Mouse (Mus musculus) C2C12 (cell line): ENCODE results near the gene Xpot. TPM values are rescaled to one million over a fixed set of nuclear protein-coding genes. Genes with fewer than 3 reads are reported as not detected.
A peak's percentile ranks its signal among the peaks of the same experiment; 100 is the strongest.

ENCODE experiments used
- H3K27me3 ChIP-seq: one replicate; pipeline ENCODE4 v1.6.1; 2011; ENCODE audit not compliant: control insufficient read depth, insufficient read depth, insufficient read length
- H3K36me3 ChIP-seq: one replicate; pipeline ENCODE4 v1.6.1; 2011; ENCODE audit not compliant: control insufficient read depth, insufficient read depth
- H3K4me3 ChIP-seq: one replicate; pipeline ENCODE4 v1.5.1; 2011; ENCODE audit warnings: mild to moderate bottlenecking, control low read depth; ENCODE audit not compliant: poor library complexity, insufficient read depth, severe bottlenecking
- H3K79me2 ChIP-seq: one replicate; pipeline ENCODE4 v1.6.1; 2011; ENCODE audit not compliant: control insufficient read depth, insufficient read depth
- H3K79me3 ChIP-seq: one replicate; pipeline ENCODE4 v1.6.1; 2011; ENCODE audit warnings: low read depth, control low read depth
- H3ac ChIP-seq: one replicate; pipeline ENCODE3; 2011; ENCODE audit warnings: low read depth; ENCODE audit not compliant: control insufficient read depth, insufficient read length
- CEBPB ChIP-seq: IDR thresholded peaks from one replicate; pipeline ENCODE4 v1.6.1; 2011; ENCODE audit warnings: low read depth, mild to moderate bottlenecking, control low read depth, moderate library complexity
- CTCF ChIP-seq: IDR thresholded peaks from one replicate; pipeline ENCODE4 v1.5.1; 2011; ENCODE audit not compliant: control insufficient read depth, insufficient read depth, insufficient read length
- FOSL1 ChIP-seq: IDR thresholded peaks from one replicate; pipeline ENCODE4 v1.8.0; 2011; ENCODE audit warnings: mild to moderate bottlenecking, low read length; ENCODE audit not compliant: poor library complexity, insufficient read depth, severe bottlenecking
- MAX ChIP-seq: IDR thresholded peaks from one replicate; pipeline ENCODE4 v1.6.1; 2011; ENCODE audit warnings: mild to moderate bottlenecking, control low read depth
- MYOD1 ChIP-seq: IDR thresholded peaks from one replicate; pipeline ENCODE4 v1.6.1; 2011; ENCODE audit warnings: low read depth; ENCODE audit not compliant: control insufficient read depth, insufficient read length
- MYOG ChIP-seq: IDR thresholded peaks from one replicate; pipeline ENCODE4 v1.6.1; 2011; ENCODE audit not compliant: control insufficient read depth, insufficient read length; ENCODE audit errors: extremely low read depth
- USF1 ChIP-seq: IDR thresholded peaks from one replicate; pipeline ENCODE4 v1.6.1; 2011; ENCODE audit warnings: low read depth, mild to moderate bottlenecking, control low read depth, moderate library complexity
- polyA plus RNA-seq: library from polyadenylated mRNA; unstranded; fragments of >200 nt; fragmentation: generic; extraction: Trizol; gene quantifications from one replicate; pipeline ENCODE4 v1.2.1, GENCODE M21; 2012; ENCODE audit warnings: missing spikeins

Xpot gene
- polyA plus RNA-seq, 1 experiment, result 50.6 TPM

DNA sequence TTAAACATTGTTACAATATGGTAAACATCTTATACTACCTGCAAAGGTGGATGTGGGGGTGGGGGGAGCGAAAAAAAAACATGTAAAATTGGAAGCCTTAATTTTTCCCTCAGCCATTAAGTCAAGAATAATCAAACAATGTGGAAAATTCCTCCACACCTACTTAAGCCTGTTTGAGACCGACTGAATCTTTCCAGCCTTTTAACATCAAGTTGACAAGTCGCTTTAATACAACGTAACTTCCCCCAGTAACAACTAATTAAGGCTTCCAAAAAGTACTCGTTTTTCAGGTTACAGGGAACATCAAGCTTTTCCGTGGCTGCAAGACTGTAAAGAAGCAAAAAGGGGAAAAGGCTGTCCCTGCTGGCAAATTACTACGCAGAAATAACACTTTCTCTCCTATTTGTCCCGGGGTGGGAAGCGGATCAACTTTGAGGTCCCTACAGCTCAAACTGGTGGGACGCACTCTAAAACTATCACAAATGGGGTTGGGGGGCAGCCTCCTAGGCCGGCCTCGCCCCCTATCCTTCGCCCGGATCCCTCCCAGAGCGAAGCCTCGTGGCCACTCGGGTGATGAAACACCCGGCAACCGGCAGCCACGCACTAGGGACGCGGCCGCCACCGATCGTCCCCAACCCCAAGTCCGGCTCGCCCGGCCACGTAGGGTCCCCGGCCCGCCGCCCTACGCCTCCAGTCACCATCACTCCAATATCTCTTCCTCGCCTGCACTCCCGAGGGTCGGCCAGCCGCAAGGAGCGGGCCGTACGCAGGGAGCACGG is 536 bp downstream of the Xpot start:
- no peaks in the 10 kb centered on the region for H3K27me3 ChIP-seq
- peaks cover 55% of the 10 kb centered on the region for H3K79me2 ChIP-seq
- H3ac ChIP-seq, result peak overlapping the region; percentile 82
- H3K36me3 ChIP-seq, result peaks cover 33% of the 10 kb centered on the region
- TF ChIP-seq CEBPB (peak; percentile 69), MAX (no peak), MYOG (no peak)
- H3K79me3 ChIP-seq, result peaks cover 39% of the 10 kb centered on the region
- H3K4me3 ChIP-seq, result peak overlapping the region; percentile 85

DNA sequence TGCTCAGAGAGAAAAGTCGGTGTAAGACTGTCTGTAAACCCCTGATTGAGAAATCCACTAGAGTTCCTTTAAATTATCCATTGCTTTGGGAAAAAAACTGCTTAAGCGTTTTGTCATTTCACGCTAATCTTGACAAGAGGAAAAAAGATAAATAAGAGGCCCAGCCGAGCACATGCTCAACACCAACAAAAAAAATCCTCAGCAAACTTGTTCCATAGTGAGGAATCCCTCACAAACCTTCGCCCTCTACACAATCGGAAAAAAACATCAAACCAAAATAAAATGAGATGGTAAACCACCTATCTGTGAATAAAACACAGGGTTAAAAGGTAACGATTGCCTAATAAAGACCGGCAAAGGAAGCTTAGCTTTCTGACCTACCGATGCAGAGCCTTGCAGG is 1.1 kb downstream of the Xpot start:
- Histone ChIP-seq H3K79me2 (peaks cover 61% of the 10 kb centered on the region), H3K79me3 (peaks cover 43% of the 10 kb centered on the region), H3K4me3 (peak overlapping the region; percentile 85), H3K27me3 (no peaks in the 10 kb centered on the region), H3K36me3 (peaks cover 39% of the 10 kb centered on the region), H3ac (peak overlapping the region; percentile 82)
- TF ChIP-seq MAX (no peak), USF1 (no peak), MYOG (no peak), CTCF (no peak), CEBPB (no peak), FOSL1 (no peak), MYOD1 (no peak)

DNA sequence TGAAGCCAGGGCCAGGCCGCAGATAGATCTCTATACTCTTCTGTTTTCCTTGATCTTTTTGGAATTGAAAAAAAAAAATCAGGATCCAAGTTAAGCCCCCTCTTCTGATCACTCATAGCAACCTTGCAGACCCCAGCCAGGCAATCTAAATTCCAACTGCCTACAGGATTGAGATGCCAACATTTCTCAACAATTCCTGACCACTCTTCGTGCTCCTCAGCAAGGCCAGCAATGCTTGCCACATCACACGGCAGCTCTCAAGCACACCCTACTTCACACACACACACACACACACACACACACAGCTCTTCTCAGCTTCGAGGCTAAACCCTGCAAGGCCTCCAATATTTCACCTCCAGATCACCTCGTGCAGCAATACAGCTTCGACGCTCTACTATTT is 2.5 kb downstream of the Xpot start:
- TF ChIP-seq FOSL1, result no peak
- no peak for TF ChIP-seq CTCF
- no peak for TF ChIP-seq MAX
- no peak for TF ChIP-seq CEBPB
- no peak for TF ChIP-seq MYOD1
- TF ChIP-seq MYOG, result no peak
- TF ChIP-seq USF1, result no peak
- H3ac ChIP-seq, result no peak overlapping the region
- H3K79me3 ChIP-seq, result peaks cover 45% of the 10 kb centered on the region
- H3K36me3 ChIP-seq, result peaks cover 53% of the 10 kb centered on the region
- peaks cover 70% of the 10 kb centered on the region for H3K79me2 ChIP-seq
- H3K27me3 ChIP-seq, result no peaks in the 10 kb centered on the region
- H3K4me3 ChIP-seq, result no peak overlapping the region

DNA sequence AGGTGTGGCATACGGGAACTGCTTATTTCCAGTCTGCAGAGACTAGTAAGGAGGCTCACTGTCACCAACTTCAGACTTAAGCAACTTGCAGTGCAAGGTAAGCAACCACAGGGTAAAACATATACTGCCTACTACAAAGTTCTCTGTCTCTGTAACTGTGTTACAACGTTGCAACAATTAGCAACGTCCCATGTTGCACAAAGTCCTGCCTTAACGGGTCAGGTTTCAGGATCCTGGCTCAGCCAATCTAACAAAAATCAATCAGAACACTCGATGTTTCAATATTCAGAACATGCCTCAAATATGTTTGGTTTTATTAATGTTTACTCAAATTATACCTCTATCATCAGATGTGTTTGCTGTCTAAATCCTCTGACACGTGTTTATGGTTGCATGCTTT is 3.7 kb downstream of the Xpot start:
- Histone ChIP-seq H3ac (no peak overlapping the region), H3K36me3 (peaks cover 65% of the 10 kb centered on the region), H3K79me2 (peaks cover 70% of the 10 kb centered on the region), H3K79me3 (peaks cover 45% of the 10 kb centered on the region), H3K4me3 (no peak overlapping the region), H3K27me3 (no peaks in the 10 kb centered on the region)
- TF ChIP-seq MYOG, result no peak
- no peak for TF ChIP-seq FOSL1

DNA sequence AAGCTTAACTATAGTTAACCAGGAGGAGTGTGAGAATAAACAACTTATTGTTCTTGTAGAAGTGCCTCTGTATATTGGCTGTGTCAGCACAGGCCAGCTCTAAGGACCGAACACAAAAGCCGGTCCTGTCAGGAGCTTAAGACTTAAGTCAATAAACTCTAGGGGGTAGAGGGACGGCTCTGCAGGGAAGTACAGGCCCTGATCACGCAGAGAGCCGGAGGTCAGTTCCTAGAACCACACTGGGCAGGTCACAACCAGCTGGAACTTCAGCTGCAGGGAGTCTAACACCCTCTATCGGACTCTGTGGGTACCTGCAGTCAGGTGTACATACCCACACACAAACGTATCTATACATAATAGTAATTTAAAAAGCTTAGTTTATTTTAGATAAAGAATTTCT is 10.2 kb downstream of the Xpot start:
- H3ac ChIP-seq, result no peak overlapping the region
- H3K36me3 ChIP-seq, result peaks cover 99% of the 10 kb centered on the region
- peaks cover 18% of the 10 kb centered on the region for H3K79me2 ChIP-seq
- H3K4me3 ChIP-seq, result no peak overlapping the region
- no peaks in the 10 kb centered on the region for H3K27me3 ChIP-seq
- H3K79me3 ChIP-seq, result peaks cover 10% of the 10 kb centered on the region
- TF ChIP-seq FOSL1, result no peak
- TF ChIP-seq CEBPB, result no peak
- TF ChIP-seq MYOD1, result no peak
- TF ChIP-seq CTCF, result no peak
- no peak for TF ChIP-seq MAX
- no peak for TF ChIP-seq USF1
- TF ChIP-seq MYOG, result no peak

DNA sequence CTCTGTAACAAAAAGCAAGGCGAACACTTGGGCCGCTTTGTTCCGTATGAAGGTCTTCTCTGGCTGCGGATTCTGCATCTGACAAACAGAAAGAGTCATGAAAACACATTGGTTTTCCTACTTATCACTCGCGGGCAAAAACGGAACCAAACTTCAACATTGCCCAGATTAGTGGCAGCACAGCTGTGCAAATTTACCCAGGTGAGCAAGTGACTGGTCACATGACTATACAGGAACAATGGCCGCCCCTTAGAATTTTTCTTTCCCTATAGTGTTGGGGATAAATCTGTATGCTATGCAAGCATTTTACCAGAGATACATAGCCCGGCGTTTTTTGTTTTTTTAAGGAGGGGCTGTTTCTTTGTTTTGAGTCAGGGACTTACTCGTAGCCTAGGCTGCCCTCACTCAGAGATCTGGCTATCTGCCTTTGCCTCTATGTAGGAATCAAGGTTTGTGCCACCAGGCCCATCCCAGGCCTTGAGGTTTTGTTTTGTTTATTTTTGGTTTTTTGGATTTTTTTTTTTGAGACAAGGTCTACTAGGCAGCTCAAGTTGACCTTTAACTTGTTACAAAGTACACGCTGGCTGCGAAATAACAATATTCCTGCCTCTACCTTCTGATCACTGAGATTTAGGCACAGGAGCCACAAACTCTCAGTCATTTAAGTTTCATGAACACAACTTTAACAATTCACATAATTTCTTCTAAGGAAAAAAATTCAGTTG is 10.8 kb downstream of the Xpot start:
- peaks cover 99% of the 10 kb centered on the region for H3K36me3 ChIP-seq
- no peak overlapping the region for H3K4me3 ChIP-seq
- TF ChIP-seq USF1 (no peak), CEBPB (no peak), MAX (no peak), MYOD1 (no peak), CTCF (no peak), MYOG (no peak), FOSL1 (no peak)
- H3K79me3 ChIP-seq, result peaks cover 3% of the 10 kb centered on the region
- peaks cover 12% of the 10 kb centered on the region for H3K79me2 ChIP-seq
- no peaks in the 10 kb centered on the region for H3K27me3 ChIP-seq
- H3ac ChIP-seq, result no peak overlapping the region
